Comparison of ENCODE assay signal across 27 mouse cellular contexts in the genomic region with DNA sequence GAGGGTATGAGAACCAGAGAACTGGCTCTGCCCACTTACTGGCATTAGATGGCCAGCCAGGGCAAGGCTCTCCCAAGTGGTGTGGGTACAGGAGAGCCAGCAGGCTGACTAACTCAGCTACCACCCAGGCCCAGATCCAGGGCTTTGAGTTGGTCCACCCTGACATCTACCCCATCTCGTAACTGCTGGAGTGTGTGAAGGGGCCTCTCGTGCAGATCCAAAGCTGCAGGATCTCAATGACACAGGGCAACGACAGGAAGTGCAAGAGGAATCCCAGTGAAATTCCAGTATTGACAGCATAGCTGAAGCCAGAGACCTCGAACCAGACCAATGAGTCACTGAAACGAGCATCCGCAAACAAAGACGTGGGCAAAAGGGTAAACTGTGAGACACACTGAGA.
DNase-seq lines count a peak whose midpoint lies in the region; ATAC-seq and TF ChIP-seq lines count a peak whose summit lies in the region.
"Had no signal": no experiment of that assay in that cellular context is flagged by ENCODE, and none has a peak within 500 bp of the region (broad histone marks: within the 10 kb centered on the region; RNA-seq: fewer than 3 reads in every experiment).

No protein-coding gene starts in this region.

- no peak for TF ChIP-seq CTCF in lung, embryonic 14.5 days (IDR thresholded peaks at IDR 0.05; ENCODE audit: low read depth)
- no peak for TF ChIP-seq CTCF in lung, adult 2 months (IDR thresholded peaks at IDR 0.05; ENCODE audit: insufficient read depth, low read length)

- H3K27me3 ChIP-seq in heart, embryonic 10.5 days (ENCODE audit: insufficient read depth, poor library complexity, severe bottlenecking), result no peaks in the 10 kb centered on the region
- no peaks in the 10 kb centered on the region for H3K27me3 ChIP-seq in lung, embryonic 14.5 days (ENCODE audit: insufficient read depth, low read length)
- H3K27me3 ChIP-seq in midbrain, embryonic 11.5 days (ENCODE audit: control insufficient read depth, insufficient read depth, low read length), result no peaks in the 10 kb centered on the region
- no peaks in the 10 kb centered on the region for H3K27me3 ChIP-seq in midbrain, embryonic 10.5 days (ENCODE audit: low read depth, poor library complexity, severe bottlenecking)
- H3K27me3 ChIP-seq: CH12.LX; forebrain, embryonic 13.5 days; hindbrain, embryonic 15.5 days had no signal

- 60% methylated on average over 7 of the region's 7 CpGs for WGBS in heart, embryonic 10.5 days
- 34% methylated on average over 7 of the region's 7 CpGs for WGBS in lung, embryonic 14.5 days
- WGBS in lung, adult 2 months, result 45% methylated on average over 7 of the region's 7 CpGs
- WGBS in midbrain, embryonic 11.5 days, result 79% methylated on average over 7 of the region's 7 CpGs
- 78% methylated on average over 7 of the region's 7 CpGs for WGBS in midbrain, embryonic 10.5 days

- H3K9me3 ChIP-seq in heart, embryonic 10.5 days, result no peaks in the 10 kb centered on the region
- H3K9me3 ChIP-seq in lung, embryonic 14.5 days (ENCODE audit: low read depth, low read length), result no peaks in the 10 kb centered on the region
- no peaks in the 10 kb centered on the region for H3K9me3 ChIP-seq in midbrain, embryonic 11.5 days (ENCODE audit: control insufficient read depth, low read length)
- no peaks in the 10 kb centered on the region for H3K9me3 ChIP-seq in midbrain, embryonic 10.5 days (replicated peaks)
- H3K9me3 ChIP-seq: forebrain, embryonic 10.5 days; G1E; hindbrain, embryonic 15.5 days had no signal

- no peaks in the 10 kb centered on the region for H3K4me1 ChIP-seq in heart, embryonic 10.5 days
- H3K4me1 ChIP-seq in lung, embryonic 14.5 days (ENCODE audit: insufficient read depth), result no peaks in the 10 kb centered on the region
- H3K4me1 ChIP-seq in lung, adult 2 months (ENCODE audit: control insufficient read depth, insufficient read depth, low read length), result no peaks in the 10 kb centered on the region
- no peaks in the 10 kb centered on the region for H3K4me1 ChIP-seq in midbrain, embryonic 11.5 days (ENCODE audit: control insufficient read depth, insufficient read depth, low read length)
- peaks cover 13% of the 10 kb centered on the region for H3K4me1 ChIP-seq in midbrain, embryonic 10.5 days

- no peak overlapping the region for H3K4me2 ChIP-seq in lung, embryonic 14.5 days
- H3K4me2 ChIP-seq in midbrain, embryonic 11.5 days, result no peak overlapping the region
- H3K4me2 ChIP-seq: forebrain, embryonic 13.5 days; heart, embryonic 11.5 days; hindbrain, embryonic 15.5 days had no signal

- H3K36me3 ChIP-seq in heart, embryonic 10.5 days, result no peaks in the 10 kb centered on the region
- H3K36me3 ChIP-seq in lung, embryonic 14.5 days (ENCODE audit: insufficient read depth), result no peaks in the 10 kb centered on the region
- no peaks in the 10 kb centered on the region for H3K36me3 ChIP-seq in midbrain, embryonic 11.5 days (ENCODE audit: control insufficient read depth, insufficient read depth, low read length)
- no peaks in the 10 kb centered on the region for H3K36me3 ChIP-seq in midbrain, embryonic 10.5 days
- H3K36me3 ChIP-seq: forebrain, embryonic 10.5 days; G1E; hindbrain, embryonic 15.5 days had no signal

- no peak for TF ChIP-seq POLR2A in lung, adult 2 months (IDR thresholded peaks at IDR 0.05; ENCODE audit: borderline replicate concordance, extremely low read depth, low read depth, low read length)

- peak; percentile 68; the same call in 1 of the 2 replicates for ATAC-seq in lung, embryonic 14.5 days (ENCODE audit: insufficient read depth)
- no peak for ATAC-seq in midbrain, embryonic 11.5 days (ENCODE audit: low FRiP score)
- ATAC-seq: forebrain, embryonic 13.5 days; forebrain, embryonic 16.5 days had no signal

- H3K4me3 ChIP-seq in heart, embryonic 10.5 days, result no peak overlapping the region
- H3K4me3 ChIP-seq in lung, embryonic 14.5 days (ENCODE audit: low read depth, low read length), result no peak overlapping the region
- H3K4me3 ChIP-seq in lung, adult 2 months (replicated peaks; ENCODE audit: extremely low read depth, low read depth, low read length), result no peak overlapping the region
- H3K4me3 ChIP-seq in midbrain, embryonic 11.5 days (ENCODE audit: low read depth, low read length), result no peak overlapping the region
- H3K4me3 ChIP-seq in midbrain, embryonic 10.5 days, result no peak overlapping the region
- H3K4me3 ChIP-seq: forebrain, embryonic 10.5 days; forebrain, embryonic 13.5 days; heart, adult 2 months; hindbrain, embryonic 15.5 days had no signal

- peak overlapping the region; percentile 7; the same call in 1 of the 2 replicates for H3K27ac ChIP-seq in heart, embryonic 10.5 days
- H3K27ac ChIP-seq in lung, embryonic 14.5 days (ENCODE audit: low read depth), result no peak overlapping the region
- no peak overlapping the region for H3K27ac ChIP-seq in midbrain, embryonic 11.5 days (ENCODE audit: low read depth, low read length)
- H3K27ac ChIP-seq in midbrain, embryonic 10.5 days (replicated peaks), result no peak overlapping the region
- H3K27ac ChIP-seq: forebrain, embryonic 10.5 days; forebrain, embryonic 13.5 days; heart, adult 2 months; hindbrain, embryonic 15.5 days had no signal

- H3K9ac ChIP-seq in lung, embryonic 14.5 days, result no peak overlapping the region
- H3K9ac ChIP-seq in midbrain, embryonic 11.5 days (ENCODE audit: low read length), result no peak overlapping the region
- H3K9ac ChIP-seq: forebrain, embryonic 13.5 days; hindbrain, embryonic 15.5 days had no signal

- peak; percentile 69 for DNase-seq in heart, embryonic 10.5 days (ENCODE audit: low spot score)
- no peak for DNase-seq in heart, postnatal 14 days
- DNase-seq in lung, embryonic 14.5 days, result peak; percentile 52
- no peak for DNase-seq in lung, adult 2 months
- DNase-seq in midbrain, embryonic 11.5 days (ENCODE audit: low spot score, missing footprints), result peak; percentile 26
- no peak for DNase-seq in midbrain, embryonic 10.5 days (ENCODE audit: low spot score)
- peak; percentile 7 for DNase-seq in lung, postnatal 14 days
- DNase-seq in testis, postnatal 10 days (ENCODE audit: low spot score), result no peak
- DNase-seq: adrenal gland, adult 2 months; adrenal gland, postnatal 14 days; B cell, adult 2 months; cerebellum, adult 11 months; cerebellum, adult 2 months; cerebellum, postnatal 10 days; cerebellum, postnatal 36 days; embryo, embryonic 11 days; gastrocnemius, postnatal 10 days; gastrocnemius, postnatal 36 days; heart, adult 2 months; heart, postnatal 36 days had no signal

- intact Hi-C loops in heart, postnatal 14 days (cut with DNase I), result no loop called here

Comparison
In these comparisons a context has a peak if more than half of its experiments do, and no peak if none do; other contexts are left out.
1. DNase-seq: peak in heart, embryonic 10.5 days (single experiment), lung, embryonic 14.5 days (single experiment), midbrain, embryonic 11.5 days (single experiment) and lung, postnatal 14 days (single experiment); none in heart, postnatal 14 days (0 of 2), lung, adult 2 months (single experiment), midbrain, embryonic 10.5 days (single experiment) and testis, postnatal 10 days (single experiment).